Mouse (Mus musculus): ENCODE results near the gene Ift122. TPM values are rescaled to one million over a fixed set of nuclear protein-coding genes. Genes with fewer than 3 reads are reported as not detected.
"Not testable (repeated sequence)": the region's sequence is repeated elsewhere in the genome, so short reads cannot be mapped to it uniquely, and the experiment has no call there.

The Ift122 gene
- total RNA-seq, 2 experiments from 2014 or later = 30.2 to 30.5 TPM

DNA sequence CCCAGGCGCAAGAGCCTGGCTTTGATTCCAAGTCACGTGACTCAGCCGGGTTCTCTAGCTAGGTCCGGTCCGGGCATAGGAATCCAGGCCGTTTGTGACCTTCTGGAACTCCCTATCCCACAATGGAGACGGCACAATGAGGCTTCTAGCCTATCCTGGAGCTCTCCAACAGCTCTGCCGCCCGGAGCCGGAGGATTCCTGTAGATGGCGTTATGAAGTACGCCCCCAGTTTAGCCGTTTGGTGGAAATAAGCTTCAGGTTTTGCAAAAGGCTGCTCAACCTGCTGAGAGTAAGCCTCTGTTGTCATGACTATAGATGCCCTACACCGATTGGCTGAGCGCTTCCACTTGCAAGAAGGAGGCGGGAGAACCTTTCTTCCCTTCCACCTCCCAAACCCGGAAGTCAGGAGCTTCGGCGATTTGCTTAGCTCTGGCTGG is 15.1 kb upstream of the Ift122 start, which contains the start of gene Efcab12:
Gene Efcab12, minus strand, starts transcription at position 252 of the 437 bp plus-strand sequence.
- DNase-seq (ENCODE audit: extremely low spot score in 1 of 2, low spot score in 2 of 2) = peak; percentile 75 to 82
- intact Hi-C loops (cut with DNase I) = no loop called here

DNA sequence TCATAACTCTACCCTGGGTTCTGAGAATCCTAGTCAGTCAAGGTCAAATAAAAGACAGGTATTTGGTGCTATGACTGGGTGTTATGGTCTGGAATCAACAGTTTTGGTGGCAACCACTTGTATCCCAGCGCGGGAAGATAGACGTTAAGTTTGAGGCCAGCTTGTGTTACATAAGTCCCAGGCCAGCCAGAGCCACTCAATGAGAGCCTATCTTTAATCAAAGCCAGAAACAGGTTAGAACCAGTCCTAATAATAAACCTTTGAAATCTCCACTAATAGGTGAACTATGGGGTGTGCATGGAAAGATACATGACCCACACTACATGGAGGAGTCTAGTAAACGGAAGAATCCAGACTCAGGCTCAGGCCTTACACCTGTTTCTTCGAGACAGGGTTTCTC is 14.5 kb upstream of the Ift122 start:
- DNase-seq (ENCODE audit: extremely low spot score in 1 of 2, low spot score in 2 of 2) = no peak
- intact Hi-C loops (cut with DNase I) = no loop called here

DNA sequence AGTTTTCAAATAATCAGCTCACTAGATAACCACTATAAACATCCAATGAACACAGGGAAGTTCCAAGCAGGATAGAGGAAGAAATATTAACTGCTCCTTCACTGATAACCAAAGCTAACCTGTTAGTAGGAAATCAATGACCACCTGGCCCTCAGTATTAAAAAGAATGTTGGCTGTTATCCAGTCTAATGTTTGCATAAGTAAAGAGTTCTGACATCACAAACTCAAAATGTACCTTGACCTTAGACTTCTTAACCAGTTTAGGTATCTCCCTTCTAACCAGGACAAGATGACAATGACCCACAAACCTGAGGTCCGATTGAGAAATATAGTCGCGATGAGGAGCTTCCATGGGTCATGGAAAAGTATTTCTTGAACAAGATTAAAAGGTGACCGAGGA is 8.3 kb upstream of the Ift122 start:
- no peak for DNase-seq (ENCODE audit: extremely low spot score in 1 of 2, low spot score in 2 of 2)
- intact Hi-C loops (cut with DNase I) = no loop called here

DNA sequence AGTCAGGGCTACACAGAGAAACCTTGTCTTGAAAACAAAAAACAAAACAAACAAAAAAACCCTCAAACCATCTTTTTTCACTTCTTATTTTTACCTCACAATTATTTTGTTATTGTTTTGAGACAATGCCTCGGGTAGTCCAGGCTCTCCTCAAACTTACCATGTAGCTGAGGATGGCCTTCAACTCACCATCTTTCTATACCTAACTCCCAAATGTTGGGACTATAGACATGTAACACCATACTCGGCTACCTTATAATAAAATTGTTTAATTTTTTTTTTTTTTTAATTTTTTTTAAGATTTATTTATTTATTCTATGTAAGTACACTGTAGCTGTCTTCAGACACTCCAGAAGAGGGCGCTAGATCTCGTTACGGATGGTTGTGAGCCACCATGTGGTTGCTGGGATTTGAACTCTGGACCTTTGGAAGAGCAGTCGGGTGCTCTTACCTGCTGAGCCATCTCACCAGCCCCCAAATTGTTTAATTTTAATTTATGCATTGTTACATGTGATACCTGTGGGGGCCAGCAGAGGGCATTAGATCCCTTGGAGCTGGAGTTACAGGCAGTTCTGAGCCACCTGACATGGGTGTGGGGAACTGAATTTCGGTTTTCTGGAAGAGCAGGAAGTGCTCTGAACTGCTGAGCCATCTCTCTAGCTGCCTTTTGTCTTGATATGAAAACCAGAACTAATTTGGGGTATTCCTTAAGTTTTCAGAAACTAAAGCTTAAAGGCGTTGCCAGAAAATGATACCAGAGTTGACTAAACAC is 6.4 kb upstream of the Ift122 start:
- intact Hi-C loops (cut with DNase I) = no loop called here
- DNase-seq (ENCODE audit: extremely low spot score in 1 of 2, low spot score in 2 of 2) = peak in 1 of 2 experiments; percentile 65

DNA sequence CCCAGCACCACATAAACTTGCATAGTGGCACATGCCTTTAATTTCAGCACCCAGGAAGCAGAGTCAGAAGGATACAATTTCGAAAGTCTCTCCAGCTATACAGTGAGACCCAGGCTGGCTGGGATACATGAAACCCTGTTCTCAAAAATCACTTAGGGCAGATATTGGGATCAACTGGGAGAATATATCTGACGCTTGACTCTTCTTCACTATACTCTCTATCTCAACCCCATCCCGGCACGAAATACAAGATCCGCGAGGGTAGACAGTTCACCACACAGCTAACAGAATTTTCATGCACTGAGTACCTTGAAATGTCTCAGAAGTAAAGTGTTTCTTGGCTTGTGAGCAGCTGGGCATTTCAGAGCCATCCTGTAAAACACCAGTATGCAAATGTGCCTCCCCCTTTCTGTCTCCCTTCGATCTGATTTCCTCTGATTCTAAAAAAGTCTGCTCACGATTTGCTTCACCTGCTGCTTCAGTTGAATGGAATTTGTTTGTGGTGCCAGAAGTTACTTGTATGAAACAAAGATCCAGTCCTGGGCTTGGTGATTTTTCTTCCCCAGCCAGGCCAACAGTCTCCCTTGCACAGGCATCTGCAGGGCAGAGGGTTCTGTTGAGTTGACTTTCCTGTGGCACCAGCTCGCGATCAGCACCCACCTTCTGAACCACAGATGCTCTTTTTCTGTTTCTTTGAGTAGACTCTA is 4.5 kb upstream of the Ift122 start:
- DNase-seq (ENCODE audit: extremely low spot score in 1 of 2, low spot score in 2 of 2) = no peak
- intact Hi-C loops (cut with DNase I) = no loop called here

DNA sequence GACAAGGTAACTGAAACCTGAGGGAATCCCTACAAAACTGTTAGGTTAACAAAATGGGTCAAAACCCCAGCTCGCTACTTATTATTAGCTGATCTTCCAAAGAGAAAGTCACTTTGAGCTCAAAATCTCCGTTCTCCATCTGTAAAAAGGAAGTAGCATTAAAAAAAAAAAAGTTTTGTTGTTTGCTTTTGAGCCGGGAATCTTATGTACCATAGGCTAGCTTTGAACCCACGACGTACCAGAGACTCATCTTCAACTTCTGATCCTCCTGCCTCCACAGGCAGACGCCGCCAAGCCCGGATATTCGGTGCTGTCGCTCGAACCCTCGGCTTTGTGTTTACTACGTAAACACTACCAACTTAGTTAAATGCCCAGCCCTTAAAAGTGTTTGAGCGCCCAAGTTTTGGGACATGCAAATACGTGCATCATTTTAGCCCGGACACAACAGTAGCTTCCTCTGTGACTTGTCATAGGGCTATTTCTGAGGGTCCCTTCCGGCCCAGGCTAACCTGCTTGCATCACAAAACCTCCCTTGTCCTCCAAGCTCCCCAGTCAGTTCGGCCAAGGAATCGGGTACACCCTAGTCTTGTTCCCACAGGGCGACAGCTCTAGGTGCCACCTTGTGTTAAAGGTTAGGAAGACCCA is 702 bp upstream of the Ift122 start:
- intact Hi-C loops (cut with DNase I) = loop anchor here (5.0 kb wide), 1 partner anchor 140 kb away; no protein-coding TSS in a partner anchor

DNA sequence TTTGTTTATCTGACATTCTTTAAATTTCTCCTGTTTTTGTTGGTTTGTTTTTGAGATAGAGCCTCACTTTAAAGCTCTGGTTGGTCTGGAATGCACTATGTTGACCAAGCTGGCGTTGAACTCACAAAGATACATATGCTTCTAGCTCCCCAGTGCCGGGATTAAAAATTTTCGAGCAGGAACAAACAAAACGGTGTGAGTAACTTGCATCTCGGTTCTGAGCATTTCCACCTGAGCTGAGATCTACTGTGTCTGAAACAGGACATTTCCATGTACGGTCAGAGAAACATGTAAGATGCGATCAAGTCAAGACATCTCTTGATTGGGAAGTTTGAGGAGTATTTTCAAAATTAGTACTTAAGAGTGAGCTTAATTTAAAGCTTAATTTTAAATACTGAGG is 715 bp downstream of the Ift122 start:
- DNase-seq (ENCODE audit: extremely low spot score in 1 of 2, low spot score in 2 of 2) = no peak
- intact Hi-C loops (cut with DNase I) = loop anchor here (5.0 kb wide), 1 partner anchor 138 kb away; no protein-coding TSS in a partner anchor

More for the DNA sequence above, 702 bp upstream of the Ift122 start:
- no peak for DNase-seq (ENCODE audit: extremely low spot score in 1 of 2, low spot score in 2 of 2)

DNA sequence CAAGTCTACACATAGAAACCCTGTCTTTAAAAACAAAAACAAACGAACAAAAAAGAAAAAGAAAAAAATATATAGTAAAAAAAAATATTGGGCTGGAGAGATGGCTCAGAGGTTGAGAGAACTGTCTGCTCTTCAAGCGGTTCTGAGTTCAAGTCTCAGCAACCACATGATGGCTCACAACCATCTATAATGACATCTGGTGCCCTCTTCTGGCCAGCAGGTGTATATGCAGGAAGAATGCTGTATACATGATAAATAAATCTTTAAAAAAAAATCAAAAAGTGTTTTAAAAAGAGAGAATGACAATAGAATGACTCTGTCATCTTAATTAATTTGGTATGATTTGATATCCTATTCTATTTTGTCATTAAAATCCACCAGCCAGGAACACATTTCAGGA is 1.2 kb downstream of the Ift122 start:
- no peak for DNase-seq (ENCODE audit: extremely low spot score in 1 of 2, low spot score in 2 of 2)
- intact Hi-C loops (cut with DNase I) = loop anchor here (5.0 kb wide), 1 partner anchor 138 kb away; no protein-coding TSS in a partner anchor

DNA sequence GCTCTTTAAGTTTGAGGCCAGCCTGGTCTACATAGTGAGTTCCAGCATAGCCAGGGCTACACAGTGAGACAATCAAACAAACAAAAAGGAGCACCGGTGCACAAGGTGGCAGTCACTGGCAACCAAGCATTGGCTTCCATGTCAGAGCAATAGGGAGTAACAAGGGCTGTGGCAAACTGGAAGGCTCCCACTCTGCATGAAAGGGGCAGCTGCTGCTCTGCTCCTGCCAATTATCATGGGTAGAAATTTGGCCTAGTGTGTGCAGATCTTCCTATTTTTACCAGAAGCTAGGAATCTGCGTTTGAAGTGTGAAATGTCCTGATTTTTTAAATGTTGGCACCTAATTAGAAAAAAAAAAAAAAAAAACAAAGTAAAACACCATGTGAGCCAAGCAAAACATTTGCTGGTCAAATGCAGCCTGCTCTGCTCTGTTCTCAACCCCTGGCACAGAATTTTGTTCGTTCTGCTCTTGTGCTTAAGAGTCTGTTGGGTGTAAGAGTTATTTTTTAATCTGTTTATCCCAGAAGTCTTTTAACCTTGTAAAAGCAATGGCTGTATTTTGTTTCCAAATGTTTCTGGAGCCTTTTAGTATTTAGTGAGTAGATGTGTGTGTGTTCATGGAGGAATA is 2.6 kb downstream of the Ift122 start:
- intact Hi-C loops (cut with DNase I) = no loop called here
- DNase-seq (ENCODE audit: extremely low spot score in 1 of 2, low spot score in 2 of 2) = no peak

DNA sequence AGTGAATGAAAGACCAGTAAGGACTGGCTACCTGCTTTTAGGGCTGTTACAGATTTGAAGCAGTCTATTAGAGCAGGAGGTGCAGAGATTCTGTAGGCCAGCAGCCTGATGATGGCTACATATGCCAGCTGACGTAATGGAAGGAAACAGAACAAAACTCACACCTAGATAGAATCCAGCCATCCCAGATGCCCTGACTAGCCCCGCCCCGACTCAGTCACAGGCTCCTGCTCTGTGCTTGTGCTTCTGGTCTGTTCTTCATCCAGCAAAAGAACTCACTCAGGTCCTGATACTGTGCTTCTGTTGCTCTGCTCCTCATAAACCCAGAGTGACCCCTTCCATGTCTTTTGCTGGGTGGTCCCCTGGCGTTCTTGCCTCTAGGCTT is 3.1 kb downstream of the Ift122 start:
- intact Hi-C loops (cut with DNase I) = no loop called here
- no peak for DNase-seq (ENCODE audit: extremely low spot score in 1 of 2, low spot score in 2 of 2)

DNA sequence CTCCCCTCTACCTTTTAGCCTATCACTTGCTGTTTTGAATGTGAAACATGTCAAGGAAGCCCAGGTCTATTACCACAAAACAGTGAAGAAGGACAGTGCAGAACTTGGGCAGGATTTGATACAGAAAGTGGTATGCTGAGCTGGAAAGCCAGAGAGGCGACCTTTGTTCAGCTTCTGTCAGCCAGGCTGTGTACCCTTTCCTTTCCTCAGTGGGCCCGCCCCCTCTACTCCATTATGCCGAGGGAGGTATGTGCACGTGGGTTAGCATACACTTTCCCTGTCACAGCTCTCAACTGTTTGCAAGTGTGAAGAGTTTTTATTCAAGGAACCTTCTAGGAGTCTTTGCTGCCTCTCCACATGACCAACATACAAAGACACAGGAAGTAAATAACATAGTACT is 6.0 kb downstream of the Ift122 start:
- intact Hi-C loops (cut with DNase I) = no loop called here
- DNase-seq (ENCODE audit: extremely low spot score in 1 of 2, low spot score in 2 of 2) = no peak

DNA sequence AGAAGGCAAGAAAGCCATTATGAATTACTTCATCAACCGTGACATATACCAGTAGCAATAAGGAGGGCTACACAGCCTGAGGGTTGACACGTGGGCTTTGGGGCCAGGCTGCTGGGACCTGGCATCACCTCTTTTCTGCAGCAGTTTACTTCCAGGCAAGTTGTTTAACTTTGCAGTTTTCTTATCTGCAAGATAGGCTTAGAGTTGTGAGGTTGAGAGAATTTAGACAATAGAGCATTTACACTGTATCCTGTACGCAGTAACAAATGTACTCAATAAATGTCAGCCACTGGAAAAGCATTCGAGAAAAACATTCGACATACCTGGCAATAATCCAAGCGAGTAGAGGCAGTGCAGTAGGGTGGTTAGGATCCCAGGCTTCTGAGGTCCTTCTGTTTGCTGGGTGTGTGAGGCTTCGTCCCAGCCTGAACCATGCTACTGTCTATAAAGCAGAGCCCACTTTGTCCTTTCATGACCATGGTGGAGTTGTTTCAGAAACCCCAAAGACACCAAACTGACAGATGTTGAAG is 6.8 kb downstream of the Ift122 start:
- DNase-seq (ENCODE audit: extremely low spot score in 1 of 2, low spot score in 2 of 2) = no peak
- intact Hi-C loops (cut with DNase I) = no loop called here

DNA sequence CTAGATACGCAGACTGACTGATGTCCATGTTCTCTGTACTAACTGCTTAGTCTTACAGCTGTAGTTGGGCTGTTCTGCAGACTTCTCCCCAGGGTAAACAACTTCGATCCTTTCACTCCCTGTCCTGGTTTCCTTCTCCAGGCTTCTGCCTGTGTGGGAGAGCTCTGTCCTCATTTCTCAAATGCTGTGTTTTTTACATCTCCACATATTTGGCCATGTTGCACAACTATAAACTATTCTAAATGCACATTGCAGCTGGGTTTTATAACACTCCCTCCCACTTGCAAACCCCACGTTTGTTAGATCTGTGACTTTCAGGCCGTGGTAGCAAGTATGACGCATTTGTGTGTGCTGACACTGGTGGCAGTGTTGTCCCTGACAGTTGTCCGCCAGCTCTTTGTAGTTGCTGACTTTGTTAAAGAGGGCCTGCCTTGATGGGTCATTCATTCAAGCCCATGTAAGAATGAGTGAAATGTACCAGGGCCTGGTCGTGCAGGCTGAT is 10.1 kb downstream of the Ift122 start:
- peak in 1 of 2 experiments; percentile 31 for DNase-seq (ENCODE audit: extremely low spot score in 1 of 2, low spot score in 2 of 2)
- intact Hi-C loops (cut with DNase I) = no loop called here

DNA sequence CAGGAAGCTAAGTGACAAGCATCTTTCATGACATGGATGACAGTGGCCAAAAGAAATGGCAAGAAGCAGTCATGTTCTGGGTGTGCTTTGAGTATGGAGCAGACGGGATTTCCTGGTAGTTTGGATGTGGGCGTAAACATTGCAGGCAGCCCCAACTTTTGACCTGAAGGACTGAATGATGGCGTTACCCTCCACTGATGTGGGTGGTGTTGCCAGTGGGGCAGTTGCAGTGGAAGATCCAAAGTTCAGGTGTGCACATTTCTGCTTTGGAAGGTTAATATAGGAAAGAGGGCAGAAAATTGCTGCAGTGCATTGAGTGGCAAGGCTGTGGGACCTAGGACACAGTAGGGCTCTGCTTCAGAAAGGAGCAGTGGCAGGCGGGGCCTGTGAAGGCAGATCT is 12.0 kb downstream of the Ift122 start:
- intact Hi-C loops (cut with DNase I) = no loop called here
- DNase-seq (ENCODE audit: extremely low spot score in 1 of 2, low spot score in 2 of 2) = no peak

DNA sequence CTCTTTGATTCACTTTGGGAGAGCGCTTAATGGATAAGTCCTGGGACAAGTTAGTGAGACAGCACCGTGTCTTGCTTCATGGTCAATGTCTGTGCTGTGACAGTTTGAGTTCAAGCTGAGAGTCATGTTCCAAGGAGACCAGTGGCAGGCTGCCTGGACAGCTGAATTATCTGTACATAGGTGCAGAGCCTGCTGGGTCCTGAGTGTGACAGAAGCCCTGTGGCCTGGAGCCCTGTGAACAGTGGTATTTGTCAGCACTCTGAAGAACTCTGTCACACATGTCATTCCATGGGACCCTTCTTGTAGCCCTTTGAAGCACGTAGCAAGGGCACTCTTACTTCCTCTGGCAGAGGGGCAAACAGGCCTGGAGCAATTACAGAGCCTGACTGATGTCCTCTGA is 13.9 kb downstream of the Ift122 start:
- DNase-seq (ENCODE audit: extremely low spot score in 1 of 2, low spot score in 2 of 2); intact Hi-C loops (cut with DNase I): not testable (repeated sequence)

DNA sequence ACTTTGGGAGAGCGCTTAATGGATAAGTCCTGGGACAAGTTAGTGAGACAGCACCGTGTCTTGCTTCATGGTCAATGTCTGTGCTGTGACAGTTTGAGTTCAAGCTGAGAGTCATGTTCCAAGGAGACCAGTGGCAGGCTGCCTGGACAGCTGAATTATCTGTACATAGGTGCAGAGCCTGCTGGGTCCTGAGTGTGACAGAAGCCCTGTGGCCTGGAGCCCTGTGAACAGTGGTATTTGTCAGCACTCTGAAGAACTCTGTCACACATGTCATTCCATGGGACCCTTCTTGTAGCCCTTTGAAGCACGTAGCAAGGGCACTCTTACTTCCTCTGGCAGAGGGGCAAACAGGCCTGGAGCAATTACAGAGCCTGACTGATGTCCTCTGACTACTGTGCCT is 18.0 kb downstream of the Ift122 start:
- intact Hi-C loops (cut with DNase I); DNase-seq (ENCODE audit: extremely low spot score in 1 of 2, low spot score in 2 of 2): not testable (repeated sequence)

DNA sequence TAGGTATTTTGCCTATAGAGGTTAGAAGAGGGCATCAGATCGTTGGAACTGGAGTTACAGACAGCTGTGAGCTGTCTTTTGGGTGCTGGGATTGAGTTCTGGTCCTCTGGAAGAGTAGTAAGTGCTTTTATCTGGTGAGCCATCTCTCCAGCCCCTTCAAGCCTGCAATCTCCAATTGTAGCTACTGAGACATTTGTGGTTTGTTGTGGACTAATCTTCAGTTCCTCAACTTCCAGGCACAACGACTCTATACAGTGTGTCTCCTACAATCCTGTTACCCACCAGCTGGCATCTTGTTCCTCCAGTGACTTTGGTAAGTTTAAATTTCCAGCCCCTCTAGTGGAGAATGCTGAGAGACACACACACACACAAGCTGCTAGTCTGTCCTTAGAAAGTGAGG is 24.0 kb downstream of the Ift122 start:
- DNase-seq (ENCODE audit: extremely low spot score in 1 of 2, low spot score in 2 of 2) = no peak
- intact Hi-C loops (cut with DNase I) = no loop called here

DNA sequence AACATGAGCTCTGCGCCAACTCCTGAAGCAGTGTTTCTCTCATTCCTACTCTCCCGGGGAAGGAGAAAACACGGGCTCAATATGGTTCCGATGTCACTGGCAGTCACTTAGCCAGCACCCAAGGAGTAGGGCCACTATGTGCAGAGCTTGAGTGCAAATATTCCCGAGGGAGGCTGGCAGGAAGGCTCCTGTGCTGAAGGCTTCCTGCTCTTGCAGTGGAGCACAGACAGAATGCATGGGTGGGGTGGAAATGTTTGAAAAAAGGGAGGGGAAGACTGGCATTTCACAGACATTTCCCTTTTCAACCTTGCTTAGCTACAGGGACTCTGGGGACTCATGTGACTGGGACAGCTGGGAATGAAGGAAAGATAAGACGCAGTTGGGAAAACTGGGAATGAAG is 25.4 kb downstream of the Ift122 start:
- DNase-seq (ENCODE audit: extremely low spot score in 1 of 2, low spot score in 2 of 2) = no peak
- intact Hi-C loops (cut with DNase I) = no loop called here

DNA sequence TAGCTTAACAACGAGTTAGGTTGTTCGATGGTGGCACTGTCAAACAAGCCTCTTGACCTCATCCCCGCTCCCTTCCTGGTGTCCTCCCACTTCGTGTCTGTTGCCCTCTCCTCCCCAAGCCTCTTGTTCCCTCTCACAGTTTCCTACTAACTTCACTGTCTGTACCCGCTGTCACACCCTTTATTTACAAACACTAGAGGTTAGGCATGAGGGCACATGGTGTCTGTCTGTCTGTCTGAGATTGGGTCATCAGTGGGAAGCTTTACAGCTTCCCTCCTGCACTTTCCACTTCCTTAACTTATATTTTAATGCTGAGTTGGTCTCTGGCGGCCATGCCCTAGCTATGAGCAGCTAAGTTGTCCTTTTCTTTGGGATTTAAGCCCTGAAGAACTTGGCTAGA is 26.5 kb downstream of the Ift122 start:
- DNase-seq (ENCODE audit: extremely low spot score in 1 of 2, low spot score in 2 of 2) = no peak
- intact Hi-C loops (cut with DNase I) = no loop called here

All from left cerebral cortex, postnatal 10 days (tissue).